Mouse (Mus musculus) C2C12 (cell line): ENCODE measurements around the gene Mgat4c.

Experiments used
- CEBPB ChIP-seq: IDR thresholded peaks from one replicate; pipeline ENCODE4 v1.6.1; 2011; ENCODE audit warnings: low read depth, mild to moderate bottlenecking, control low read depth, moderate library complexity
- CTCF ChIP-seq: IDR thresholded peaks from one replicate; pipeline ENCODE4 v1.5.1; 2011; ENCODE audit not compliant: control insufficient read depth, insufficient read depth, insufficient read length
- MAX ChIP-seq: IDR thresholded peaks from one replicate; pipeline ENCODE4 v1.6.1; 2011; ENCODE audit warnings: mild to moderate bottlenecking, control low read depth
- MYOD1 ChIP-seq: IDR thresholded peaks from one replicate; pipeline ENCODE4 v1.6.1; 2011; ENCODE audit warnings: low read depth; ENCODE audit not compliant: control insufficient read depth, insufficient read length
- MYOG ChIP-seq: IDR thresholded peaks from one replicate; pipeline ENCODE4 v1.6.1; 2011; ENCODE audit not compliant: control insufficient read depth, insufficient read length; ENCODE audit errors: extremely low read depth
- USF1 ChIP-seq: IDR thresholded peaks from one replicate; pipeline ENCODE4 v1.6.1; 2011; ENCODE audit warnings: low read depth, mild to moderate bottlenecking, control low read depth, moderate library complexity

DNA sequence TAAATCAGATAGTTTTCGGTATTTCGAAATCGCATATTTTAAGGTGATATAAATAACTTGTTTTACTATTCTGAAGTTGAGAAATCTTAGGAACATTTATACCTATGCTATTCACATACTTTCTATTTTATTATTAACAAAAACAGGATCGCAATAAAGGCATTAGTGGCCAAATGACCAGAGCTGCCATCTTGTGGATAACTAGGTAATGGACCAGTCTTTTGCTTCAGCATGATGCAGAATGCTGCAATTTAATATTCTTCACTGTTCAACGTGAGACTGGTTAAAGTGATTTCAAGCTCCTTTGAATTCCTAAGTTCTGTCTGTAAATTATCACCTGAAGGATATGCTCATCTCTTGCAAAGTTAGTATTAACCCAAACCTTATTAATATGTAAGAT, 473.6 kb downstream of the Mgat4c start:
- TF ChIP-seq CTCF (no peak), MAX (no peak), USF1 (no peak), MYOD1 (no peak), MYOG (no peak), CEBPB (no peak)
